Mouse (Mus musculus) kidney, adult 8-10 months (tissue): ENCODE measurements at regions not wholly inside any gene's neighbourhood (a gene's known extent, or its start where the extent isn't known, plus 50 kb on each side); places are given as distances from the start of the nearest gene placed in this dataset.

ENCODE experiments used
- DNase-seq, 2 experiments: peaks; one replicate each; pipeline ENCODE4 v3.0.0; 2022

- no peak for DNase-seq
Observed at GRCm38 (mm10) chr1:108797053-108797801, 1185.0 kb upstream of the Cdh7 start.

GRCm38 (mm10) chr1:108800101-108800500 lies 1182.1 kb upstream of the Cdh7 start:
- DNase-seq = no peak

GRCm38 (mm10) chr1:108827238-108827637 lies 1155.0 kb upstream of the Cdh7 start:
- DNase-seq = peak in 1 of 2 experiments; percentile 17
